Mouse (Mus musculus) heart, adult 11 months (tissue): ENCODE data around the gene Gclm.

Experiments
- DNase-seq: peaks from one replicate; pipeline ENCODE4 v3.0.0; 2022

The Gclm gene

DNA sequence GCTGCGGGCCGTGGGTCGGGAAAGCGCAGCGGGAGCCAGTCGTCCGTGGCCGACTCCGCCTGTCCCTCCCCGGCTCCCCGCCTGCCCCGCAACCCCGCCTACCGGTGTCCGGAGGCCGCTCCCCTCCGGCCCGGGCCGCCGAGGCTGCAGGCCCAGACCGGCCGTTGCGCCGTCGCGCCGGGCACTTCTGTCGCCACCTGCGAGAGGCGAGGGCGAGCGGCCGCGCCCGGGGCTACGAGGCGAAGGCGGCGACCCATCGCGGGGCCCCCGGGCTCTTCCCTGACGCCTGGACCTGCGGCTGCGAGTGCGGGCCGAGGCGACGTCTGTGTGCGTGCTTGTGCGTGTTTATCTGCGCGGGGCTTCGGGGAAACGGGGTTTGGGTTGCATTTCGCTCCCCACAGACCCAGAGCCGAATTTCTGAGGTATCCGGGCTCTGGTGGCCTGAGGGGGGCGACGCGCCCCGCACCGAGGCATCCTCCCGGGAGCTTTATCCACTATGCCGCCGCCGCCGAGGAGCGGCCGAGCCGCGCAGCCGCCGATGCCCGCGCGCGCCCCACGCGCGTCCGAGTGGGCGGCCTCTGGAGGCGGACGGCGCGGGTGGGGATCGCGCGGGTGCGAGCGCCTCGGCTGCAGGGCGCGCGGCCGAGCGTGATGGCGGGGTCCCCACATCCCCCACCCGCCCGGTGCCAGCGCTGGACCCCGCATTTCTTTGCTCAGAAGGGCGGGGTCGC is 48.0 kb downstream of the Gclm start:
- DNase-seq = peak; percentile 99

DNA sequence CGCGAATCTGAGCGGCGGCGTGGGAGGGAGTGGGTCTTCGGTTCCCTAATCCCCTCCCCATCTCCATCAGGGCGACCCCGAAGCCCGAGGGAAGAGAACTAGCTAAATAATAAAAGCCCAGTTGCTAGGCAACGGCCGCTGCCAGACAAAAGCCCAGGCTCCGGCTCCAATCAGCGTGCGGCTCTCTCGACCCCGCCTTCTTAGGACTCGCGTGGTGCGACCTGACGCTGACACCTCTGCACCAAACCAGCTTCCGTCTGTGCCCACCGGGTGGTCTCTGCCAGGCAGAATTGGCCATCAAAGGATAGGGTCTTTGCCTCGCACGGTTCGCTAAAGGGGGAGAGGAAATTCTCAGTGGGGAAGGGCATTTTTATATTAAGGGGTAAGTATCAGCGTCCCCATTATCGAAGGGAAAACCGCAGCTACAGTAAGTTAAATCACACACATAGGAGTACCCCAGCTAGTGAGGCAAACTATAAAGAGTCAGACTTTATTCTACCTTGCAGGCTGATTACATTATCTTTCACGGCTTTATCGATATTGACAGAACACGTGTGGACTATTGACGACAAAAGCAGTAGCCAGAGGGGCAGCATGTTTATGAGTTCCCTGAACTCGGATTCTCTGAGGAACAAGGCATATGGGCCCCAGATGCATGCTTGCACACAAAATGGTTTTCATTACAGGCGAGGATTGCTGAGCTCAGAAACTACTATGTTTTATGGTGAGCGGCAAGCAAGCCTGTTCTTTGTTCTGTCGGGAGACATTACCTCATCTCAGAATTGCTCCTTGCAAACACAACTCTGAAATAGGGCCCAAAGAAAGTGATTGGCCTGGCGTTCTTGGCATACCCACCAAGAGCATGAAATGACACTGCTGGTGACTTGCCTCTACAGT is 48.8 kb downstream of the Gclm start, which contains the start of gene Bcar3:
Bcar3 (plus strand) TSS at position 183 of the 897 bp plus-strand sequence.
- DNase-seq = peak; percentile 99

DNA sequence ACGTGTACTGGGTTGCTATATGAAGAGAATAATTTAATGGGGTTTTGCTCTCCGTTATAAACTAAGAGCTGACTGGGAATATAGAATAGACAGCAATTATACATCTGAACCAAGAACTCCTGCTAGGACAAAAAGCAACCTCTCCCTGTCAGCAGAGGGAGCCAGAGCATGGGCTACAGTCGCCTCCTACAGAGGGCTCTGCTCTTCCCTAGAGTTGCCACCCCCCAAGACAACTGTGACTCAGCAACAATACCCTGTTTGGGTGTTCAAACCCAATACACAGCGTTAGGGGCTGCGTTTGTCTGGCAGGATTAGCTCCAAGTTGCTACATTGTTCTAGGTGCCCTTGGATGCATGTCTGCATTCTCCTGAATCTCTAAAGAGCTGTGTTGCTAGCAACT is 50.2 kb downstream of the Gclm start:
- DNase-seq = peak; percentile 90

DNA sequence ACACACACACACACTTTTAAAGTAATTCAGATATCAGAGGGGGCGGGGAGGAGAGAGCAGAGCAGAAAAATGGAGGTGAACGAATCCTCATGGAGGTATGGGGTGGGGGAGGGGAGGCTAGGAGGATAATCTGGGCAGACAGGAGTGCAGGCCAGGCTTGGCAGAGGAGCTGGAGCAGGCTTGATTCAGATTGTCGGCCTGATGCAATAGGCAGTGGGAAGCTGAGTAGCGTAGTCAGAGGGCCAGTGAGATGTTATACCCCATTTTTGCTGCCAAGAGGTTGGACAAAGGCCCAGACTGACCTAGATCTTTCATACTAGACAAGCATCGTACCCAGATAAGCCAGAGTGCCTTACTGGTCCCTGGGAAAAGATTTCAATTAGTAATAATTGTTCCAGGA is 51.6 kb downstream of the Gclm start:
- no peak for DNase-seq

DNA sequence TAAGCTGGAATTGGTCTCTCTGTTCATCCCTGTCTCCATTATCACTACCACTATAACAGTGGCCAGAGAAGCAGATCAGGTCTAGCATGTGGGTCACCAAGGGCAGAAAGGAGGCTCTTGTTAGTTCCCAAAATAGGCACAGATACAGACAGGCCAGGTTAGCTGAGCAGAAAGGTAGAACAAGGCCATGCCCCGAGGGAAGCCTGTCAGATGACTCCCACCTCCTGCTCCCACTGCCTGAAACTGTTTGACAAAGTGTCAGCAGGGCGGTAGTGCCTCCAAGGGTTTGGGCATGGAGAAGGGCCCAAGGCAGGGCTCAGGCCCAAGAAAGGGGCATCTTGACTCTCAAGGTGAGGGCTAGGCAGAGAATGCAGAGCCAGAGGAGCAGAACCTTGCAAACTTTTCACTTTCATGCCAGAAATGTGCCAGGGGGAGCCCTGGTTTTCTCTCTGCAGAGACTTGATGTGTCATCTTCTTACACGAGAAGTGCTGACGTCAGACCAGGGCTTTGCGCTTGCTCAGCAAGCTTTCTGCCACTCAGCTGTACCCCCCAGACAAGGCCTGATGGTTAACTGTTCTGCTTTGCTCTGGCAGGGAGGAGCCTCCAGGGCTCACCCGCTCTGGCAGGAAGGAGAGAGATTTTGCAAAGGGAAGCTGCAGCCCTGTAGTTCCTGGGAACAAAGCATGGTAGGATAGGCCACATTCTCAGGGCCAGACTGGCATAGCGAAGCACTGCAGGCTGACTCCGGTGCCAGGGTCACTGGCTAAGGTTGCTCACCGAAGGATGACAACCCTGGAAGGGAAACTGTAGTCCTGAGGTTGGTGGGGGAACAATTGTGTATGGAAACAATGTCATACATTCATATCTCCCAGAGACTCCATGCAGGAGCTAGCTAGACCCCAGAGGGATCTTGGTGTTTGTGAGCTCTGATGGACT is 55.9 kb downstream of the Gclm start:
- DNase-seq = peak; percentile 97

DNA sequence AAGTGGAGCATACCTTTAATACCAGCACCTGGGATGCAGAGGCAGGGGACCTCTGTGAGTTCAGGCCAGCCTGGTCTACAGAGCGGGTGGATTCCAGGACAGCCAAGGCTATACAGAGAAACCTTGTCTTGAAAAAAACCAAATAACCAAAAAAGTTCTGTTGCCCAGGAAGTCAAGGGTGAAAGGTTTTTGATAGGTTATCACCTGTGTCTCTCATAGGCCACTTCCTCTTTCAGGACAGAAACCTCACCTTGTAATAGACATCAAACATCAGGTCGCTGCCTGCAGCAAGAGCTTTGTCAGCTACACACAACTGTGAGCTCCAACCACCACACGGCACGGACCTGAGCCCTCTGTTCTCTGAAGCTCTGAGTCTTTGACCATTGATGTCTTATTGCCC is 59.2 kb downstream of the Gclm start:
- no peak for DNase-seq

DNA sequence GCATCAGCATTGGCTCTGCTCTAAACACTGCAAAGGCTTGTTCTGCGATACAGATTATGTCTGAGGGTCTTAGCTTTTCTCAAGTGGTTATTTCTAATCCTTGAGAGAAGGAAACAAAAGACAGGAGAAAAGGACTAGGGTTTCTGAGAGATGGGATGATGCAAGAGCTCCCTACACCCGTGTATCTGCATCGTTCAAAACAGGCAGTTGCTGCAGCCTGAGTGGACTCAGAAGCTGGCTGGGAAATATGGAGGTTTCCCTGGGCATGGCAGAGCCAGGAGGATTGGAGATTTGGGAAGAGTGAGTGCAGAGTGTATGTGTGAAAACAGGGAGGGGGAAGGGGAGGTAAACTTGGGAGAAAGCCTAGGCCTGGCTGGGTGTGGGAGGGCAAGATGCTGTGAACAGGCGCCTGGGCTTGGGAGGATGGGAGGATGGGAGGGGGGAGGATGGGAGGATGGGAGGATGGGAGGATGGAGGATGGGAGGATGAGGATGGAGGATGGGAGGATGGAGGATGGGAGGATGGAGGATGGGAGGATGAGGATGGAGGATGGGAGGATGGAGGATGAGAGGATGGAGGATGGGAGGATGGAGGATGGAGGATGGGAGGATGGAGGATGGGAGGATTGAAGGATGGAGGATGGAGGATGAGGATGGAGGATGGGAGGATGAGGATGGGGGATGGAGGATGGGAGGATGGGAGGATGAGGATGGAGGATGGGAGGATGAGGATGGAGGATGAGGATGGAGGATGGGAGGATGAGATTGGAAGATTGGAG is 62.7 kb downstream of the Gclm start:
- DNase-seq = no peak

DNA sequence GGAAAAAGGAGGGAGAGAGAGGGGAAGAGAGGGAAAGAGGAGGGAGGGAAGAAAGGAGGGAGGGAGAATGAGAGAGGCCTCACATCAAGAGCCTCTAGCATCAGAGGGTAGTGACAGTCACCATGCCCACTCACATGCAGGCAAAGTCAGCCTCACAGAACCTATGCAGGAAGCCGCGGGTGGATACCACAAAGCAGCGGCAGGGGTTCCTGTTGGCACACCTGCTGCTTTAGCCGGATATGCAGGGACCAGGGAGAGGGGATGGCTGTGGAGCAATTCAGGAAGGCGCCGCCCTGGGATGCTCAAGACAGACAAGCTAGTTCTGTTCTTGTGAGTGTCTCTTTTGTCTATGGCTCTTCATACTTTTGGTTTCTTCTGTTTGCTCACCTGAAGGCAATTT is 63.6 kb downstream of the Gclm start:
- no peak for DNase-seq

DNA sequence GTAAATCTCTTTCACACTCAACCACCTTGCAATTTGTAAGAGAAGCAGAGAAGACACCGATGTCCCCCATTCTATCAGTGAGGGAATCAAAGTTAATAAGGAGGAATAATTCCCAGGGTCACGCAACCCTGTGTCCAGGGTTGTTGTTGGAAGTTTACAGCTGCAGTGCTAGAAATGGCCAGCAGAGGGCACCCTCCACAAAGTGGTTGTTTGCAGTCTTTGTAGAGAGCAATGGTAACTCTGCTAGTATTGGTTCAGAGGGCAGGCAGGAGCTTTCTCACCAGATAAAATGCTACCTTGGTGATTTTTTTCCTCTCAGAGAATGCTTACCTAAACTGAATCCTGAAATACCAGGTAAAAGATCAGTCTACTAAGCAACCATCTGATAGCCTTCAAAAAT is 66.7 kb downstream of the Gclm start:
- no peak for DNase-seq

DNA sequence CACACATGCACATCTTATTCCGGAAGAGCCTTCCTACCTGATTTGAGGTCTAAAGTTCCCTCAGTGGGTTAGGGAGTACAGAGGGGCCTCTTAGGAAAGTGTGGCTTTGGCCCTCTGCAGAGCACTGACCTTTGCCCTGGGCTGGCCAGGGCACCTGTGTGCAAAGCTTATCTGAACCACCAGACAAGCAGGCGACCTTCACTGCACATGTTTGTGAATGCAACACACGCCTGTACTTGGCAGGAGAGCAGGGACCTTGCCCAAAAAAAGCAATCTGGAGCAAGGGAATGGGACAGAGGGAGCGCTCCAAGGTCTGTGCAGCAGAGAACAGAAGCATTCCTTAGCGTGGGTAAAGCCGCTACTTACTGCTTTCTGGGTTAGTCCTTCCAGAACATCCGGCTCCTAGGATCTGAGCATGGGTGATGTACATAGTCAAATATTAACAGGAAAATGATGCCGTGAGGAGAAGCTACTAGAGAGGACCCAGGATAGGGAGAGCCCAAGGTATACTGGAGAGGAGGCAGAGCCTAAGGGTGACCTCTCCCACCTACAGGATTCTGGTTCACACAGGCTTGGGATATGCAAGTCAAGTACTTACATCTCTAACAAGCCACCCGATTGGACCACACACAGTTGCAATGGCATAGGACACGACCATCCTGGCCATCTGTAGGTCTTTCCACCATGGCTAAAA is 67.7 kb downstream of the Gclm start:
- DNase-seq = peak; percentile 88

DNA sequence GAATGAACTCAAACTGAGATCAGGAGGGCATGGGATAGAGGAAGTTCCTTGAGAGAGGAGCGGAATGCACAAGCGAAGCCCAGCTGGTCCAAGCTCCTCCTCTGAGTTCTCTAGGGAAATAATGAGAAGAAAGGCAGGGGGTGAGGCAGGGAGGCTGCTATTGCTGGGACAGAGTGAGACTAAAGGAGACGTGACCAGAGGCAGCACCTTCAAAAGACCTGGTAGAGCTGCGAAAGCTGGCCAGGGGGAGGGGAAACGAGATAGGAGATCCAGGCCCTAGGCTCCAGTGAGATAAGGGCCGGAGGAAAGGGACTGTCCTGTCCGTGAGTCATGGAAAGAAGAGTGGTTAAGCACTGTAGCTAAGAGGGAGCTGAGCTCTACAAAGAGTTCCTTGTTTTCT is 68.6 kb downstream of the Gclm start:
- peak; percentile 86 for DNase-seq

DNA sequence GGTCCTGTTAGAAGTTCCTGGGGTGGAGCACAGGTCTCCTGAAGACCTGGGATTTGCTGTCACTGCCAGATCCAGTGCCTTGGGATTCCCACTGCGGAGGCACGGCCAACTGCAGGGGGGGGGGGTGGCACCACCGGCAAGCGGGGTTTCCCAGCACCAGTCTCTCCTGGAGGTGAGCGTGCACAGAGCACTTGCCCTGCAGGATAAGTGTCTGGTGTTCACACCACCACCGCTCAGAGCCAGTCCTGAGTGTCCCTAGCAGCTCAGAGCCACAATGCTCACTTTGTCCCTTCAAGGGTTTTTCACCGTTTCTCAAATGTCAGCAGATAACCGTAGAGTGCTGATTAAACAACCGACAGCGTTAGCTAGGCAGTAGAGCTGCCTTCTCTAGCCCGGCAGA is 71.3 kb downstream of the Gclm start:
- no peak for DNase-seq

DNA sequence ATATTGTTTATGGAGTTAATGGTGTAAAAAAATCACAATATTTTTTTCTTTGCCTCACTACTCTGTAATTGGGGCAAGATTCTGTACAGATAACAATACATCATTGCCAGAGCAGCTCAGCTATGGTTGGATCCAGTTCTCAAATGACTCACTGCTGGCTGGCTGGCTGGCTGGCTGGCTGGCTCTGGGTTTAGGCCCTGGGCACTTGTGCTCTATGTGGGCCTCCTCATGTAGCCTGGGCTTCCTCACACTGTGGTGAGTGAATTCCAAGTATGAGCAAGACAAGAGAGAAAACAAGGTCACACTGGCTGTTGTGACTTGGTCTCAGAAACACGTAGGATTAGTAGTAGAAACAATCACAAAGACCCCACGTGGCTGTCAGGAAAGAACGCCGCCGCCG is 72.0 kb downstream of the Gclm start:
- no peak for DNase-seq
